Mouse (Mus musculus) erythroblast, embryonic 14.5 days (primary cell): ENCODE measurements around the gene Scgb2b21. TPM values are rescaled to one million over a fixed set of nuclear protein-coding genes. Genes with fewer than 3 reads are reported as not detected.
"Not testable (repeated sequence)": the region's sequence is repeated elsewhere in the genome, so short reads cannot be mapped to it uniquely, and the experiment has no call there.

ENCODE experiments used
- H3K27me3 ChIP-seq: 2 replicates; pipeline ENCODE4 v1.6.1; 2012; ENCODE audit warnings: inconsistent platforms; ENCODE audit not compliant: control insufficient read depth
- H3K36me3 ChIP-seq: 2 replicates; pipeline ENCODE4 v1.6.1; 2012; ENCODE audit warnings: mild to moderate bottlenecking, inconsistent platforms; ENCODE audit not compliant: control insufficient read depth
- H3K4me1 ChIP-seq: 2 replicates; pipeline ENCODE4 v1.6.1; 2012; ENCODE audit warnings: inconsistent platforms; ENCODE audit not compliant: control insufficient read depth
- H3K4me3 ChIP-seq: replicated peaks from 2 replicates; pipeline ENCODE3; 2012; ENCODE audit warnings: moderate library complexity, mild to moderate bottlenecking, inconsistent platforms
- H3K9me3 ChIP-seq: 2 replicates; pipeline ENCODE4 v1.6.1; 2012; ENCODE audit warnings: low read length, inconsistent platforms, mixed read lengths; ENCODE audit not compliant: control insufficient read depth
- GATA1 ChIP-seq: IDR thresholded peaks from 2 replicates; pipeline ENCODE4 v1.6.1; 2012; ENCODE audit warnings: low read length, inconsistent platforms, mixed read lengths
- TAL1 ChIP-seq: IDR thresholded peaks from 3 replicates; pipeline ENCODE4 v1.6.1; 2012; ENCODE audit warnings: low read length, inconsistent platforms, mixed read lengths
- polyA plus RNA-seq: library from polyadenylated mRNA; stranded (reverse); fragments of >175 nt; gene quantifications from 2 replicates; pipeline ENCODE4 v1.2.3, GENCODE M21; 2012

The Scgb2b21 gene
- not detected in 2 replicates for polyA plus RNA-seq

DNA sequence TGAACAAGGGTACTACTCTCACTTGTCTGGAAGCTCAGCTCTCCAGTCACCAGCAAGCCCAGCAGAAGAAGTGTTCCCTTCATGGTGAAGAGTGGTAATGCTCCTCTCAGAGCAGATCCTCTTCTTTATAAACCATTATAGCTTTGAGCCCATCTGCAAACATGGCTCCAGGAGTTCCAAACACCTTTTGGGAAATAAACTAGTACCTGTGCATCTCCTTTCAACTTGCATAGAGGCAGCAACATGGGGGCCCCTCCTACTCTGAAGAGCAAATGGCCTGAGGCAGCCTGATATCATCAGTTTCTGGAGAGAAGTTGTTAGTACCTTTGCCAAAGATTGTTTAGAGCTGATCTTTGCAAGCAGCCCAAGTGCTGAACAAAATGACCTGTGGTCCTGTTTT is at the start of gene Scgb2b21:
Gene Scgb2b21, minus strand, starts transcription at position 101 of the 400 bp plus-strand sequence.
- no peaks in the 10 kb centered on the region for H3K27me3 ChIP-seq
- H3K4me1 ChIP-seq = no peaks in the 10 kb centered on the region
- no peak within 1 kb of the TSS for H3K4me3 ChIP-seq
- H3K9me3 ChIP-seq = peaks cover 12% of the 10 kb centered on the region
- TF ChIP-seq TAL1 = no peak
- TF ChIP-seq GATA1 = no peak
- no peaks in the 10 kb centered on the region for H3K36me3 ChIP-seq

GRCm38 (mm10) chr7:33543420-33543819 is 23.2 kb upstream of the Scgb2b21 start:
- not testable (repeated sequence) for H3K27me3 ChIP-seq, H3K36me3 ChIP-seq, H3K4me3 ChIP-seq, H3K9me3 ChIP-seq, H3K4me1 ChIP-seq

Other genes starting within 250 kb of the Scgb2b21 start
- gene Scgb2b19, start 240.1 kb downstream of the Scgb2b21 start, polyA plus RNA-seq = not detected in 2 replicates
- gene Scgb1b19, start 233.2 kb downstream of the Scgb2b21 start, polyA plus RNA-seq = not detected in 2 replicates
- not detected in 2 replicates for gene Scgb2b20, start 154.1 kb downstream of the Scgb2b21 start, polyA plus RNA-seq
- gene Scgb1b20, start 147.2 kb downstream of the Scgb2b21 start, polyA plus RNA-seq = not detected in 2 replicates
- not detected in 2 replicates for gene Scgb2b24, start 218.9 kb upstream of the Scgb2b21 start, polyA plus RNA-seq
- gene Scgb1b24, start 223.3 kb upstream of the Scgb2b21 start, polyA plus RNA-seq = not detected in 2 replicates